Mouse (Mus musculus) thymus, adult 2 months (tissue): ENCODE data around the gene Isyna1. TPM values are rescaled to one million over a fixed set of nuclear protein-coding genes. Genes with fewer than 3 reads are reported as not detected.

Experiments
- DNase-seq: peaks from one replicate; pipeline ENCODE4 v3.0.0; 2021
- H3K27ac ChIP-seq: fragments of 200-500 bp; 2 replicates; pipeline ENCODE4 v1.5.1; 2012; ENCODE audit warnings: low read length, control low read depth; ENCODE audit not compliant: control insufficient read depth, insufficient read depth
- H3K27me3 ChIP-seq: fragments of 200-500 bp; 2 replicates; pipeline ENCODE4 v1.6.1; 2012; ENCODE audit warnings: mild to moderate bottlenecking, low read length, moderate library complexity, mixed read lengths; ENCODE audit not compliant: control insufficient read depth, insufficient read depth
- H3K36me3 ChIP-seq: fragments of 200-500 bp; 2 replicates; pipeline ENCODE4 v1.6.1; 2012; ENCODE audit warnings: mild to moderate bottlenecking, low read length, moderate library complexity; ENCODE audit not compliant: control insufficient read depth, insufficient read depth
- H3K4me1 ChIP-seq: fragments of 200-500 bp; replicated peaks from 2 replicates; pipeline ENCODE4 v1.6.1; 2012; ENCODE audit warnings: low read length; ENCODE audit not compliant: control insufficient read depth, insufficient read depth
- H3K4me3 ChIP-seq: fragments of 200-500 bp; 2 replicates; pipeline ENCODE4 v1.5.1; 2012; ENCODE audit warnings: mild to moderate bottlenecking, low read length, control low read depth, moderate library complexity; ENCODE audit not compliant: control insufficient read depth, insufficient read depth
- CTCF ChIP-seq: fragments of 200-500 bp; IDR thresholded peaks from 2 replicates; pipeline ENCODE4 v1.5.1; 2012; ENCODE audit warnings: mild to moderate bottlenecking, control low read depth, low read length, moderate library complexity, borderline replicate concordance; ENCODE audit not compliant: control insufficient read depth, poor library complexity, insufficient read depth; ENCODE audit errors: extremely low read depth
- POLR2A ChIP-seq: fragments of 200-500 bp; IDR thresholded peaks from 2 replicates; pipeline ENCODE4 v1.6.1; 2012; ENCODE audit warnings: mild to moderate bottlenecking, low read length, control low read depth, moderate library complexity; ENCODE audit not compliant: control insufficient read depth, poor library complexity, insufficient read depth; ENCODE audit errors: extremely low read depth
- WGBS: fragments of 180-500 bp; shearing (Covaris S2); methylation state at CpG from one replicate; pipeline ENCODE4 v1.1.7; 2018; 5-methylcytosine and 5-hydroxymethylcytosine counted together
- polyA plus RNA-seq: library from polyadenylated mRNA; depleted of rRNA; stranded (reverse); fragments of >200 nt; gene quantifications from 2 replicates; pipeline ENCODE4 v1.2.3, GENCODE M21; 2012

Gene Isyna1
- polyA plus RNA-seq, 1 experiment = 185 TPM

GRCm38 (mm10) chr8:70553740-70554139 lies 40.4 kb upstream of the Isyna1 start:
- H3K27ac ChIP-seq = peak overlapping the region; percentile 20; the same call in 1 of the 2 replicates
- TF ChIP-seq POLR2A (no peak), CTCF (no peak)
- no peaks in the 10 kb centered on the region for H3K36me3 ChIP-seq
- no peak overlapping the region for H3K4me3 ChIP-seq
- H3K4me1 ChIP-seq = peaks cover 41% of the 10 kb centered on the region
- no peaks in the 10 kb centered on the region for H3K27me3 ChIP-seq
- no peak for DNase-seq

GRCm38 (mm10) chr8:70555079-70555747 lies 39.0 kb upstream of the Isyna1 start:
- no peaks in the 10 kb centered on the region for H3K27me3 ChIP-seq
- peak overlapping the region; percentile 39 for H3K27ac ChIP-seq
- TF ChIP-seq POLR2A = no peak
- TF ChIP-seq CTCF = no peak
- 22% methylated on average over 4 of the region's 4 CpGs for WGBS
- H3K4me1 ChIP-seq = peaks cover 46% of the 10 kb centered on the region
- no peak overlapping the region for H3K4me3 ChIP-seq
- no peaks in the 10 kb centered on the region for H3K36me3 ChIP-seq
- peak; percentile 37 for DNase-seq

- 7% methylated on average over 4 of the region's 4 CpGs for WGBS
- TF ChIP-seq POLR2A = no peak
- TF ChIP-seq CTCF = no peak
- Histone ChIP-seq H3K4me1 (peaks cover 55% of the 10 kb centered on the region), H3K36me3 (no peaks in the 10 kb centered on the region), H3K27ac (peak overlapping the region; percentile 35; the same call in 1 of the 2 replicates), H3K4me3 (no peak overlapping the region), H3K27me3 (no peaks in the 10 kb centered on the region)
- peak; percentile 78 for DNase-seq
Measured at GRCm38 (mm10) chr8:70558334-70558733, 35.8 kb upstream of the Isyna1 start.

GRCm38 (mm10) chr8:70558983-70559382 lies 35.2 kb upstream of the Isyna1 start:
- Histone ChIP-seq H3K27me3 (no peaks in the 10 kb centered on the region), H3K4me1 (peaks cover 54% of the 10 kb centered on the region), H3K27ac (no peak overlapping the region), H3K4me3 (no peak overlapping the region), H3K36me3 (no peaks in the 10 kb centered on the region)
- TF ChIP-seq POLR2A (no peak), CTCF (no peak)
- 68% methylated on average over 3 of the region's 3 CpGs for WGBS
- DNase-seq = no peak

GRCm38 (mm10) chr8:70560096-70560495 lies 34.1 kb upstream of the Isyna1 start:
- H3K27ac ChIP-seq = peak overlapping the region; percentile 2; the same call in 1 of the 2 replicates
- H3K36me3 ChIP-seq = no peaks in the 10 kb centered on the region
- H3K27me3 ChIP-seq = no peaks in the 10 kb centered on the region
- DNase-seq = peak; percentile 39
- WGBS = 35% methylated on average over 2 of the region's 2 CpGs
- TF ChIP-seq CTCF (peak; percentile 69; the same call in 1 of the 2 replicates), POLR2A (no peak)
- H3K4me3 ChIP-seq = no peak overlapping the region
- peaks cover 55% of the 10 kb centered on the region for H3K4me1 ChIP-seq

GRCm38 (mm10) chr8:70560564-70560963 lies 33.6 kb upstream of the Isyna1 start:
- WGBS = 87% methylated on average over 3 of the region's 3 CpGs
- Histone ChIP-seq H3K4me1 (peaks cover 58% of the 10 kb centered on the region), H3K27ac (no peak overlapping the region), H3K4me3 (no peak overlapping the region), H3K27me3 (no peaks in the 10 kb centered on the region), H3K36me3 (no peaks in the 10 kb centered on the region)
- no peak for DNase-seq
- no peak for TF ChIP-seq POLR2A
- TF ChIP-seq CTCF = no peak
